Mouse (Mus musculus): Measurements from ENCODE around the gene Itgb8.

Itgb8 gene

DNA sequence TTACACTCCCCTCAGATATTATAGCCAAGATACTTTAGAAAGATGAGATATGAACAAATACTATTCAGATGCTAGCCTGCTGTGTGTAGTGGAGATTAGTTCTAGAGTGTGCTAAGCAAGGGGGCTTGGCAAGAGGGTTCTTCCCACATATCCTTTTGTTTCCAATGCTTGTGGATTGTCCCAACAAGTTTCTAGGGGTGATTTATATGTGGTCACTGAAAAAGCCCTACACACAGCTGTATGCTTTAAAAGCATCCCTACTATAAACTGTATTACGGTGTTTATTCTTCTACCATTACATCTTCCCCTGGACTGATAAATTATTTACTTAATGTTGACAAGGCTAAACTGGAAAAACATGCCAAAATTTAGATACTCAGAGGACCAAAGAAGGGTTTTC, 92.6 kb downstream of the Itgb8 start:
- no peak for DNase-seq (ENCODE audit: low spot score)

DNA sequence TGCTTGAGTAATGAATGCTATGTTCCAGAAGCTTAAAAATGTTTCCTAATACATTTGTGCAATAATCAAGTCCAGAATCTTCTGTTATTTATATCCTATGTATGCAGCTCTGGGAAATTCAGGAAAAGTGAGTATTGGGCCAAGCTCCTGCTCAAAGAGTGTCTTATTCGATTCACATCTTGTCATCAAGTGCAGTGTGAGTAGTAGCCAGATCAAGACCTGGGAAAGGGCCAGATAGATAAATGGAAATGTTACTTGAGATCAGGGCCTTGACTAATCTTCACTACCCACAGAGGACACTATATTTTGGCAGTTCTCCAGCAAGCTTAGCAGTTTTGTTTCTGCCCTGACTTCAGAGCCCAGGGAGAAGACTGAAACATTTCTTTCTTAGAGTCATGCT, 100.7 kb downstream of the Itgb8 start:
- DNase-seq (ENCODE audit: low spot score), result no peak

DNA sequence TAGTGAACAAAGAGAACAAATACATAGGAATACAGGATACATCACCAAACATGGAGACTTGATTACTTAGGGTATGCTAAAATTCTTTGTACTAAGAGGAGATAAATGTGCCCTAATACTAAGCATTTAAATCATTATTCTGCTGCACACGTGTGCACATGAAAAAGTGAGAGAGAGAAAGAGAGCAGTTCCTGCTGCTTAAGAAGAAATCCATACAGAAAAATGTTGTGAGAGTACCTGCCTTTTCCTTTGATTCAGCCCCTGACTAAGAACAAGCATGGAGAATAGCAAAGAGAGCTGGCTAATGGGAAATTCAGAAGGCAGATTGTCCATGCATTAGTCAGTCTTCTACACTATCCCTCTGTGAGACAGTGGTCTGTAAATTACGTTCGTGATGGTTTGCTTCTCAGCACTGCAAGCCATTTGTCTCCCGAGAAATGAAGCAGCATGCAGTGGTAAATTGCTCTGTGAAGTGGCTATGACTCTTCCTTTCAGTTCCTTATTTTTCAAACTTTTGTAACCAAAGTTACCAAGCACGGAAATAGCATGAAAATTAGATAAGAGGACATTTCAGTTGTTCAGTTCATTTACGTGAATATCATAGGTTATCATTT, 125.0 kb downstream of the Itgb8 start:
- DNase-seq (ENCODE audit: low spot score), result no peak

DNA sequence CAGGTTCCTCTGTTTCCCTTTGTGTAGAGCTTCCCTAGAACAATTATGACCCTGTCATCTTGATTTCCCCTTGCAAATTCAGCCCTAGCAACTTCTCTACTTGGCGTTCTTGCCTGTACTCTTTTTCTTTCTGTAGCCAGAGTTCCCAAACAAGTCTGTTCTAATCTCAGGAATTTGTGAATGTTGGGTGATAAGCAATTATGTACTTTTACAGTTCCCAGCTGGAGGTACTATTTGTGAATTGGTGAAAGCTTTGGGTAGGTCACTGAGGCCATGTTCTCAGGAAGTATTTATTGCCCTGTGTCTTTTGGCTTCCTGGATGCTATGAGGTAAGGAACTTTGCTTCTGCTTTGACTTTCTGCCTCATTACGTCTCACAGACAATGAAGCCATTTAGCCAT, 128.5 kb downstream of the Itgb8 start:
- DNase-seq (ENCODE audit: low spot score), result no peak

Measured in testis, postnatal 10 days (tissue).